Comparison of ENCODE assay signal across 9 mouse cellular contexts in the genomic region with DNA sequence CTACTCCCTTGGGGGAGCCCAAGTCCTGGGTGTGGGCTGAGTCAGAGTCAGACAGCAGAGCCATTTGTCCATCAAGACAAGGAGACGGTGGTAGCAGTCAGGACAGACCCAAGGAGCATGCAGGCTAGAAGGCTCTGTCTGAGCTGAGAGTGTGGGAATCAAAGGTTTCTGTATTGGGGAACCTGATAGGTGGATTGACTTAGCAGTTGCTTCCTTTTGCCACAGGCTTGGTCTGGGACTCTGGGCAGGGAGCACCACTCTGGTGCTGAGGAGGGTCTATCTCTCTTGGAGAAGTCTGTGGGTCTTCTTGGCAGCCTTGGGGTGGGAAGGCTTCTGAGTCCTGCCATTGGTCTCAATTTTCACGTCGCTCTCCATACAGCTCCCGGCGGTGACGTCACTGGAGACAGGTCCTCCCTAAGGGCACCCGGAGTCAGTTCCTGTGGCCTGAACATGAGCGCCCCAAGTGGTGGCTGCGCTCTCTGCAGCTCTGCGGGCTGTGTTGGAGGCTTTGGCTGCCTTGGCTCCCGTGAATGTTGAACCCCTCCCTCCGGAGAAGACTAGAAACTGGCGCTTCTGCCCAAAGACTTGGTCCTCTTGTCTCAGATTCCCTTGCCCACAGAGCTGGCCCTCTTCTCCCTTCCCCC. TPM values are rescaled to one million over a fixed set of nuclear protein-coding genes. Genes with fewer than 3 reads are reported as not detected.
DNase-seq lines count a peak whose midpoint lies in the region; ATAC-seq and TF ChIP-seq lines count a peak whose summit lies in the region.
"Had no signal": no experiment of that assay in that cellular context is flagged by ENCODE, and none has a peak within 500 bp of the region (broad histone marks: within the 10 kb centered on the region; RNA-seq: fewer than 3 reads in every experiment).

No protein-coding gene starts in this region.

- no peak for TF ChIP-seq EP300 in MEL (IDR thresholded peaks at IDR 0.05; ENCODE audit: low read depth in 1 of 2, low read length in 2 of 2)
- no peak for TF ChIP-seq EP300 in liver, postnatal 0 days (IDR thresholded peaks at IDR 0.05; ENCODE audit: low read depth)

- no peak overlapping the region for H3K9ac ChIP-seq in MEL (ENCODE audit: control insufficient read depth, low read depth, low read length, poor library complexity, severe bottlenecking)
- H3K9ac ChIP-seq in liver, postnatal 0 days (replicated peaks): no peak overlapping the region
- H3K9ac ChIP-seq: limb, embryonic 12.5 days had no signal

- TF ChIP-seq POLR2A in MEL (IDR thresholded peaks at IDR 0.05; ENCODE audit: control insufficient read depth in 1 of 2, insufficient read depth in 1 of 2, low read depth in 1 of 2, low read length in 2 of 2, poor library complexity in 1 of 2): no peak
- TF ChIP-seq POLR2A in thymus, adult 2 months (IDR thresholded peaks at IDR 0.05; ENCODE audit: control insufficient read depth, extremely low read depth, insufficient read depth, low read length, poor library complexity): no peak

- no peak overlapping the region for H3K27ac ChIP-seq in MEL (ENCODE audit: control insufficient read depth, low read depth, low read length)
- no peak overlapping the region for H3K27ac ChIP-seq in liver, postnatal 0 days (ENCODE audit: low read depth)
- H3K27ac ChIP-seq in thymus, adult 2 months (ENCODE audit: control insufficient read depth, insufficient read depth, low read length): no peak overlapping the region
- H3K27ac ChIP-seq: limb, embryonic 12.5 days had no signal

- ATAC-seq in frontal cortex, adult (ENCODE audit: low TSS enrichment): peak; percentile 77
- ATAC-seq in liver, postnatal 0 days: peak; percentile 69; the same call in 1 of the 2 replicates

- no peaks in the 10 kb centered on the region for H3K4me1 ChIP-seq in MEL (ENCODE audit: control insufficient read depth in 1 of 2, insufficient read depth in 2 of 2, low read length in 2 of 2)
- peaks cover 2% of the 10 kb centered on the region; the same call in 1 of the 2 replicates for H3K4me1 ChIP-seq in liver, postnatal 0 days (ENCODE audit: insufficient read depth)
- no peaks in the 10 kb centered on the region for H3K4me1 ChIP-seq in thymus, adult 2 months (replicated peaks; ENCODE audit: control insufficient read depth, insufficient read depth, low read length)
- H3K4me1 ChIP-seq: limb, embryonic 12.5 days had no signal

- DNase-seq in MEL (ENCODE audit: low read depth, low spot score): peak; percentile 30
- peak; percentile 65 for DNase-seq in cerebellum, adult 11-12 months
- DNase-seq in heart, postnatal 4 days: peak; percentile 92
- DNase-seq in layer of hippocampus, adult 11-12 months (ENCODE audit: low spot score): peak; percentile 86
- peak; percentile 82 for DNase-seq in liver, postnatal 0 days
- DNase-seq in ovary, adult 18-20 months (ENCODE audit: low spot score): peak; percentile 46
- peak; percentile 76 for DNase-seq in thymus, adult 2 months

- H3K9me3 ChIP-seq in MEL (replicated peaks; ENCODE audit: insufficient read depth, low read length): no peaks in the 10 kb centered on the region
- 0 out of 2 replicates have a peak, but pooled peaks cover 2% of the 10 kb centered on the region for H3K9me3 ChIP-seq in liver, postnatal 0 days (ENCODE audit: low read length)

- WGBS in liver, postnatal 0 days (ENCODE audit: insufficient replicate concordance): 5% methylated on average over 13 of the region's 13 CpGs
- WGBS in thymus, adult 2 months: 10% methylated on average over 13 of the region's 13 CpGs

- H3K79me2 ChIP-seq in MEL (ENCODE audit: control insufficient read depth, insufficient read depth, low read length, poor library complexity): no peaks in the 10 kb centered on the region

- H3K4me3 ChIP-seq in MEL (ENCODE audit: control insufficient read depth in 1 of 2, insufficient read depth in 1 of 2, low read depth in 2 of 2, low read length in 2 of 2): no peak overlapping the region
- no peak overlapping the region for H3K4me3 ChIP-seq in liver, postnatal 0 days (ENCODE audit: low read depth, low read length)
- H3K4me3 ChIP-seq in thymus, adult 2 months (ENCODE audit: control insufficient read depth, insufficient read depth, low read length): no peak overlapping the region
- H3K4me3 ChIP-seq: limb, embryonic 12.5 days had no signal

- no peaks in the 10 kb centered on the region for H3K27me3 ChIP-seq in MEL (ENCODE audit: control insufficient read depth in 1 of 2, insufficient read depth in 2 of 2, low read length in 2 of 2)
- no peaks in the 10 kb centered on the region for H3K27me3 ChIP-seq in liver, postnatal 0 days (ENCODE audit: insufficient read depth, low read length)
- no peaks in the 10 kb centered on the region for H3K27me3 ChIP-seq in thymus, adult 2 months (ENCODE audit: control insufficient read depth, insufficient read depth, low read length)

- no peak overlapping the region for H3K4me2 ChIP-seq in liver, postnatal 0 days (ENCODE audit: low read depth, low read length)
- H3K4me2 ChIP-seq: limb, embryonic 12.5 days had no signal

- peak; percentile 54 to 70 (median 60) for TF ChIP-seq CTCF in MEL (IDR thresholded peaks at IDR 0.05 in 2 of 3, conservative IDR thresholded peaks at IDR 0.05 in 1 of 3; ENCODE audit: control insufficient read depth in 1 of 3, insufficient read depth in 1 of 3, low read depth in 2 of 3, low read length in 3 of 3, poor library complexity in 1 of 3, severe bottlenecking in 1 of 3)
- peak; percentile 75 for TF ChIP-seq CTCF in liver, postnatal 0 days (IDR thresholded peaks at IDR 0.05; ENCODE audit: low read depth)
- peak; percentile 84; the same call in 1 of the 2 replicates for TF ChIP-seq CTCF in thymus, adult 2 months (IDR thresholded peaks at IDR 0.05; ENCODE audit: borderline replicate concordance, control insufficient read depth, extremely low read depth, insufficient read depth, low read length, poor library complexity)

- no peaks in the 10 kb centered on the region for H3K36me3 ChIP-seq in MEL (ENCODE audit: control insufficient read depth in 1 of 2, insufficient read depth in 2 of 2, low read length in 2 of 2)
- H3K36me3 ChIP-seq in liver, postnatal 0 days (replicated peaks; ENCODE audit: insufficient read depth, low read length): no peaks in the 10 kb centered on the region
- H3K36me3 ChIP-seq in thymus, adult 2 months (ENCODE audit: control insufficient read depth, insufficient read depth, low read length): no peaks in the 10 kb centered on the region
- H3K36me3 ChIP-seq: limb, embryonic 12.5 days had no signal

- peak; percentile 3 for TF ChIP-seq RAD21 in MEL (IDR thresholded peaks at IDR 0.05; ENCODE audit: low read depth, low read length)

TF ChIP-seq in MEL, 35 proteins besides CTCF, POLR2A, EP300 and RAD21 (continues in another document):
- TF ChIP-seq UBTF (IDR thresholded peaks at IDR 0.05; ENCODE audit: borderline replicate concordance, insufficient read depth, low read depth, low read length) (no peak), TBP (IDR thresholded peaks at IDR 0.05; ENCODE audit: low read depth, low read length) (no peak), USF1 (IDR thresholded peaks at IDR 0.05; ENCODE audit: low read depth, low read length) (no peak), NRF1 (IDR thresholded peaks at IDR 0.05; ENCODE audit: insufficient read depth, low read depth, low read length, poor library complexity, severe bottlenecking) (no peak), ETS1 (IDR thresholded peaks at IDR 0.05; ENCODE audit: low read depth, low read length) (no peak), BHLHE40 (IDR thresholded peaks at IDR 0.05; ENCODE audit: borderline replicate concordance, low read depth, low read length) (no peak), TCF12 (IDR thresholded peaks at IDR 0.05; ENCODE audit: low read depth, low read length) (no peak), RCOR1 (IDR thresholded peaks at IDR 0.05; ENCODE audit: low read depth, low read length) (no peak), POLR2AphosphoS5 (IDR thresholded peaks at IDR 0.05; ENCODE audit: borderline replicate concordance, low read depth, low read length) (no peak), MAX (IDR thresholded peaks at IDR 0.05; ENCODE audit: low read length) (no peak), TAL1 (IDR thresholded peaks at IDR 0.05; ENCODE audit: low read length) (no peak), MYC (IDR thresholded peaks at IDR 0.05; ENCODE audit: low read depth, low read length) (no peak), MEF2A (IDR thresholded peaks at IDR 0.05; ENCODE audit: extremely low read depth, insufficient replicate concordance, low read depth, low read length, poor library complexity, severe bottlenecking) (no peak)

RNA-seq across cellular contexts. Expression of gene Krt88, which starts 5.7 kb away (rescaled TPM):
- total RNA-seq in MEL (2012; rRNA removed): not detected in 2 replicates
- polyA plus RNA-seq in MEL (2012; ENCODE audit: insufficient read depth in 1 of 2, insufficient read length in 2 of 2, low read depth in 1 of 2, low replicate concordance in 2 of 2, missing spikeins in 1 of 2): not detected
- not detected for total RNA-seq in heart, postnatal 4 days (2021)
- not detected in 2 replicates for polyA plus RNA-seq in liver, postnatal 0 days (2015; fragmentation: Nextera tagmentation; extraction: Ambion mirVana)
- polyA plus RNA-seq in thymus, adult 2 months (2012; rRNA removed): not detected in 2 replicates
- polyA plus RNA-seq: limb, embryonic 12.5 days had no signal

RNA-seq across cellular contexts. Expression of gene Krt81, which starts 10.3 kb away (rescaled TPM):
- not detected in 2 replicates for total RNA-seq in MEL (2012; rRNA removed)
- polyA plus RNA-seq in MEL (2012; ENCODE audit: insufficient read depth in 1 of 2, insufficient read length in 2 of 2, low read depth in 1 of 2, low replicate concordance in 2 of 2, missing spikeins in 1 of 2): not detected
- total RNA-seq in heart, postnatal 4 days (2021): not detected
- not detected in 2 replicates for polyA plus RNA-seq in liver, postnatal 0 days (2015; fragmentation: Nextera tagmentation; extraction: Ambion mirVana)
- 0.56 and 0.66 TPM in 2 replicates for polyA plus RNA-seq in thymus, adult 2 months (2012; rRNA removed)
- polyA plus RNA-seq: limb, embryonic 12.5 days had no signal

RNA-seq across cellular contexts. Expression of gene Krt87, which starts 14.6 kb away (rescaled TPM):
- not detected in 2 replicates for total RNA-seq in MEL (2012; rRNA removed)
- polyA plus RNA-seq in MEL (2012; ENCODE audit: insufficient read depth in 1 of 2, insufficient read length in 2 of 2, low read depth in 1 of 2, low replicate concordance in 2 of 2, missing spikeins in 1 of 2): not detected
- total RNA-seq in heart, postnatal 4 days (2021): not detected
- not detected in 2 replicates for polyA plus RNA-seq in liver, postnatal 0 days (2015; fragmentation: Nextera tagmentation; extraction: Ambion mirVana)
- polyA plus RNA-seq in thymus, adult 2 months (2012; rRNA removed): 0.57 and 0.77 TPM in 2 replicates

RNA-seq across cellular contexts. Expression of gene Krt86, which starts 20.1 kb away (rescaled TPM):
- not detected in 2 replicates for total RNA-seq in MEL (2012; rRNA removed)
- polyA plus RNA-seq in MEL (2012; ENCODE audit: insufficient read depth in 1 of 2, insufficient read length in 2 of 2, low read depth in 1 of 2, low replicate concordance in 2 of 2, missing spikeins in 1 of 2): not detected
- not detected for total RNA-seq in heart, postnatal 4 days (2021)
- polyA plus RNA-seq in liver, postnatal 0 days (2015; fragmentation: Nextera tagmentation; extraction: Ambion mirVana): not detected in 2 replicates
- 0.18 and 0.35 TPM in 2 replicates for polyA plus RNA-seq in thymus, adult 2 months (2012; rRNA removed)
- polyA plus RNA-seq: limb, embryonic 12.5 days had no signal

RNA-seq across cellular contexts. Expression of gene Krt83, which starts 38.1 kb away (rescaled TPM):
- not detected in 2 replicates for total RNA-seq in MEL (2012; rRNA removed)
- polyA plus RNA-seq in MEL (2012; ENCODE audit: insufficient read depth in 1 of 2, insufficient read length in 2 of 2, low read depth in 1 of 2, low replicate concordance in 2 of 2, missing spikeins in 1 of 2): not detected
- total RNA-seq in heart, postnatal 4 days (2021): not detected
- polyA plus RNA-seq in liver, postnatal 0 days (2015; fragmentation: Nextera tagmentation; extraction: Ambion mirVana): 0.33 and 0.58 TPM in 2 replicates
- 0.92 and 1.8 TPM in 2 replicates for polyA plus RNA-seq in thymus, adult 2 months (2012; rRNA removed)
- polyA plus RNA-seq: limb, embryonic 12.5 days had no signal

Comparison
In these comparisons a context has a peak if more than half of its experiments do, and no peak if none do; other contexts are left out.
1. DNase-seq: peak in every context shown above with its lines; median percentile 92 in heart, postnatal 4 days; 86 in layer of hippocampus, adult 11-12 months; 82 in liver, postnatal 0 days; 76 in thymus, adult 2 months; 65 in cerebellum, adult 11-12 months; 46 in ovary, adult 18-20 months; 30 in MEL.